Mouse (Mus musculus): ENCODE data around the gene E2f7.
A peak's percentile ranks its signal among the peaks of the same experiment; 100 is the strongest.

E2f7 gene

GRCm38 (mm10) chr10:110773201-110773600 lies 28.0 kb downstream of the E2f7 start:
- no peak for DNase-seq (ENCODE audit: inconsistent age in 2 of 2, low spot score in 1 of 2)

- DNase-seq (ENCODE audit: inconsistent age in 2 of 2, low spot score in 1 of 2), result no peak
Observed at GRCm38 (mm10) chr10:110773878-110774277, 28.6 kb downstream of the E2f7 start.

GRCm38 (mm10) chr10:110781772-110782171 lies 36.5 kb downstream of the E2f7 start:
- no peak for DNase-seq (ENCODE audit: inconsistent age in 2 of 2, low spot score in 1 of 2)

GRCm38 (mm10) chr10:110782655-110783054 lies 37.4 kb downstream of the E2f7 start:
- DNase-seq (ENCODE audit: inconsistent age in 2 of 2, low spot score in 1 of 2), result no peak

GRCm38 (mm10) chr10:110788049-110788752 lies 43.0 kb downstream of the E2f7 start:
- no peak for DNase-seq (ENCODE audit: inconsistent age in 2 of 2, low spot score in 1 of 2)

- DNase-seq (ENCODE audit: inconsistent age in 2 of 2, low spot score in 1 of 2), result no peak
Observed at GRCm38 (mm10) chr10:110789683-110790082, 44.4 kb downstream of the E2f7 start.

- no peak for DNase-seq (ENCODE audit: inconsistent age in 2 of 2, low spot score in 1 of 2)
Observed at GRCm38 (mm10) chr10:110793150-110793787, 48.0 kb downstream of the E2f7 start.

GRCm38 (mm10) chr10:110794564-110795205 lies 49.4 kb downstream of the E2f7 start:
- DNase-seq (ENCODE audit: inconsistent age in 2 of 2, low spot score in 1 of 2), result peak; percentile 20 to 77

GRCm38 (mm10) chr10:110795206-110795796 lies 50.1 kb downstream of the E2f7 start:
- no peak for DNase-seq (ENCODE audit: inconsistent age in 2 of 2, low spot score in 1 of 2)

GRCm38 (mm10) chr10:110801296-110801695 lies 56.1 kb downstream of the E2f7 start:
- DNase-seq (ENCODE audit: inconsistent age in 2 of 2, low spot score in 1 of 2), result no peak

GRCm38 (mm10) chr10:110804279-110805024 lies 59.2 kb downstream of the E2f7 start:
- no peak for DNase-seq (ENCODE audit: inconsistent age in 2 of 2, low spot score in 1 of 2)

- DNase-seq (ENCODE audit: inconsistent age in 2 of 2, low spot score in 1 of 2), result peak; percentile 15 to 67
Observed at GRCm38 (mm10) chr10:110805025-110805740, 59.9 kb downstream of the E2f7 start.

- no peak for DNase-seq (ENCODE audit: inconsistent age in 2 of 2, low spot score in 1 of 2)
Observed at GRCm38 (mm10) chr10:110806471-110806870, 61.2 kb downstream of the E2f7 start.

- DNase-seq (ENCODE audit: inconsistent age in 2 of 2, low spot score in 1 of 2), result no peak
Observed at GRCm38 (mm10) chr10:110810528-110810927, 65.3 kb downstream of the E2f7 start.

GRCm38 (mm10) chr10:110811209-110811861 lies 66.1 kb downstream of the E2f7 start:
- DNase-seq (ENCODE audit: inconsistent age in 2 of 2, low spot score in 1 of 2), result no peak

- DNase-seq (ENCODE audit: inconsistent age in 2 of 2, low spot score in 1 of 2), result no peak
Observed at GRCm38 (mm10) chr10:110811862-110812225, 66.6 kb downstream of the E2f7 start.

GRCm38 (mm10) chr10:110821139-110821538 lies 75.9 kb downstream of the E2f7 start:
- no peak for DNase-seq (ENCODE audit: inconsistent age in 2 of 2, low spot score in 1 of 2)

- DNase-seq (ENCODE audit: inconsistent age in 2 of 2, low spot score in 1 of 2), result no peak
Observed at GRCm38 (mm10) chr10:110821692-110822091, 76.5 kb downstream of the E2f7 start.

- DNase-seq (ENCODE audit: inconsistent age in 2 of 2, low spot score in 1 of 2), result peak; percentile 50 to 70
Observed at GRCm38 (mm10) chr10:110832336-110832735, 87.1 kb downstream of the E2f7 start.

Measured in adrenal gland, adult (tissue).